19 mouse cellular contexts compared by ENCODE assay signal in the genomic region with DNA sequence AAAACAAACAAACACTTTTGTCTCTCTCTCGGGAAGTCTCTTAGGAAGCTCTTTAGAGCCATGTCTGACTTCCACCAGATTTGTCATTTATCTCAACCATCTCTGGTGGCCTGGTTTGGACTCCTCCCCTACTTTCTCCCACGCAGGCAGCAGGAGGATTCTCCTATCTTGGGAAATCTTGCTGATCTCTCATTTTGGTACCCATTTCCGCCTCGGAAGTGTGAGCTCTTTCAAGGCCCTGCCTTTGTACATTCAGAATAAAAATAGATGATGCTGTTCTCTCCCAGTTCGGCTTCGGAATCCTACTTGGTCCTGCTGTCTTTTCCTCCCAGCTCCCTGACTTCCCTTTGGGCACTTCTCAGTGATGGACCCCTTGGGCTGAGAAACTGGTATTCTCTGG. TPM values are rescaled to one million over a fixed set of nuclear protein-coding genes. Genes with fewer than 3 reads are reported as not detected.
A peak's percentile ranks its signal among the peaks of the same experiment; 100 is the strongest.
DNase-seq lines count a peak whose midpoint lies in the region; TF ChIP-seq lines count a peak whose summit lies in the region.
"Had no signal": no experiment of that assay in that cellular context is flagged by ENCODE, and none has a peak within 500 bp of the region (broad histone marks: within the 10 kb centered on the region; RNA-seq: fewer than 3 reads in every experiment).

No protein-coding gene starts in this region.

- 43% methylated on average over 6 of the region's 6 CpGs for whole genome bisulfite sequencing in kidney, adult 2 months

- H3K36me3 ChIP-seq in kidney, adult 2 months (ENCODE audit: control insufficient read depth, insufficient read depth, low read length) = no peaks in the 10 kb centered on the region
- H3K36me3 ChIP-seq: embryonic facial prominence, embryonic 10.5 days; forebrain, embryonic 10.5 days; heart, embryonic 10.5 days; hindbrain, embryonic 12.5 days had no signal

- intact Hi-C loops in left cerebral cortex, postnatal 25 days (cut with DNase I) = loop anchor here (2.0 kb wide), 1 partner anchor 98 kb away; no protein-coding TSS in a partner anchor
- intact Hi-C loops in left cerebral cortex, postnatal 4 days (cut with DNase I) = loop anchor here (10.0 kb wide), 1 partner anchor 100 kb away; no protein-coding TSS in a partner anchor

- no peaks in the 10 kb centered on the region for H3K27me3 ChIP-seq in kidney, adult 2 months (replicated peaks; ENCODE audit: control insufficient read depth, insufficient read depth, low read length)
- H3K27me3 ChIP-seq: hindbrain, embryonic 12.5 days had no signal

- TF ChIP-seq CTCF in kidney, adult 2 months (conservative IDR thresholded peaks at IDR 0.05; ENCODE audit: insufficient read depth, insufficient read length, low read depth, low read length) = no peak

- DNase-seq in kidney, adult 2 months = peak; percentile 46
- DNase-seq in kidney, adult 18-20 months = no peak
- DNase-seq in left cerebral cortex, postnatal 25 days (ENCODE audit: low spot score in 2 of 2) = peak; percentile 20 to 79
- DNase-seq in left cerebral cortex, postnatal 4 days = no peak
- peak; percentile 44 for DNase-seq in CD4-positive helper T cell, adult 2 months (ENCODE audit: low read depth, low spot score)
- DNase-seq in telencephalon, adult 2 months (ENCODE audit: low read depth, low spot score) = peak; percentile 72
- DNase-seq in ovary, adult 18-20 months (ENCODE audit: low spot score) = no peak
- DNase-seq: adrenal gland, adult 2 months; adrenal gland, postnatal 25 days; cerebellum, adult 2 months; cerebellum, postnatal 10 days; gastrocnemius, postnatal 10 days; heart, adult 18-20 months; heart, postnatal 10 days; heart, postnatal 4 days had no signal

- no peak overlapping the region for H3K4me3 ChIP-seq in kidney, adult 2 months (ENCODE audit: insufficient read depth, low read depth, low read length)
- H3K4me3 ChIP-seq: embryonic facial prominence, embryonic 10.5 days; forebrain, embryonic 10.5 days; heart, embryonic 10.5 days; hindbrain, embryonic 12.5 days had no signal

- no peak for TF ChIP-seq POLR2A in kidney, adult 2 months (IDR thresholded peaks at IDR 0.05; ENCODE audit: low read depth, low read length)

- no peak overlapping the region for H3K27ac ChIP-seq in kidney, adult 2 months (ENCODE audit: insufficient read depth, low read depth, low read length)
- H3K27ac ChIP-seq: embryonic facial prominence, embryonic 10.5 days; forebrain, embryonic 10.5 days; heart, embryonic 10.5 days; hindbrain, embryonic 12.5 days had no signal

- H3K4me1 ChIP-seq in kidney, adult 2 months (ENCODE audit: control insufficient read depth, insufficient read depth, low read length) = no peaks in the 10 kb centered on the region
- H3K4me1 ChIP-seq: embryonic facial prominence, embryonic 10.5 days; hindbrain, embryonic 12.5 days had no signal

RNA-seq across cellular contexts. Expression of gene Hdac7, which starts 10.2 kb away (rescaled TPM):
- 41.6 and 45.4 TPM in 2 replicates for polyA plus RNA-seq in kidney, adult 2 months (2012; rRNA removed)
- 10 to 100 TPM; 27.5 to 29.5 TPM for total RNA-seq in left cerebral cortex, postnatal 25 days (2021)
- 10 to 100 TPM; 41.0 to 41.3 TPM for total RNA-seq in left cerebral cortex, postnatal 4 days (2021)

RNA-seq across cellular contexts. Expression of gene Vdr, which starts 55.9 kb away (rescaled TPM):
- polyA plus RNA-seq in kidney, adult 2 months (2012; rRNA removed) = 96.6 and 114 TPM in 2 replicates
- total RNA-seq in left cerebral cortex, postnatal 25 days (2021) = under 1 TPM; 0.16 to 0.82 TPM
- under 1 TPM in 1 of 2 experiments, not detected in 1; 0.08 TPM for total RNA-seq in left cerebral cortex, postnatal 4 days (2021)

Comparison
In these comparisons a context has a peak if more than half of its experiments do, and no peak if none do; other contexts are left out.
1. DNase-seq: peak in kidney, adult 2 months (single experiment), left cerebral cortex, postnatal 25 days (2 of 2), CD4-positive helper T cell, adult 2 months (single experiment) and telencephalon, adult 2 months (single experiment); none in kidney, adult 18-20 months (single experiment), left cerebral cortex, postnatal 4 days (single experiment) and ovary, adult 18-20 months (single experiment).